Mouse (Mus musculus) layer of hippocampus, adult 2 months (tissue): ENCODE data around the gene Tmem86a. TPM values are rescaled to one million over a fixed set of nuclear protein-coding genes. Genes with fewer than 3 reads are reported as not detected.
A peak's percentile ranks its signal among the peaks of the same experiment; 100 is the strongest.

Experiments
- DNase-seq, 2 experiments: peaks; one replicate each; pipeline ENCODE4 v3.0.0; 2022; ENCODE audit warnings: low spot score in 2 of 2
- H3K27ac ChIP-seq: fragments of 200-600 bp; 2 replicates; pipeline ENCODE4 v1.8.1; 2022
- H3K4me3 ChIP-seq: fragments of 200-600 bp; 2 replicates; pipeline ENCODE4 v1.8.1; 2022; ENCODE audit warnings: mild to moderate bottlenecking
- CTCF ChIP-seq: fragments of 200-600 bp; conservative IDR thresholded peaks from 2 replicates; pipeline ENCODE4 v1.8.1; 2022; ENCODE audit warnings: antibody characterized with exemption, mild to moderate bottlenecking, moderate library complexity
- long read RNA-seq, 2 experiments: library from polyadenylated mRNA; stranded (forward); transcript quantifications; one replicate each; pipeline ENCODE4 v2.0.0; 2021; ENCODE audit warnings: borderline mapping rate in 2 of 2
- total RNA-seq, 2 experiments: library from RNA; stranded (reverse); gene quantifications; 2 replicates each; pipeline ENCODE4 v1.2.3; 2021

The Tmem86a gene
- total RNA-seq: 10 to 100 TPM in 1 of 2 experiments, 1 to 10 TPM in 1; 9.8 to 14.0 TPM
- long read RNA-seq, experiment 1, transcript Tmem86a-201 (3 exons, 1,831 nt): major isoform, 13 of 13 reads
- long read RNA-seq, experiment 1, partial matches to known transcripts: 0 of 13 reads
- long read RNA-seq, experiment 1, other reads (novel, unspliced or antisense): 0 of 13 reads
- long read RNA-seq, experiment 2, transcript Tmem86a-201 (3 exons, 1,831 nt): major isoform, 20 of 22 reads
- long read RNA-seq, experiment 2, partial matches to known transcripts: 2 of 22 reads
- long read RNA-seq, experiment 2, other reads (novel, unspliced or antisense): 0 of 22 reads

DNA sequence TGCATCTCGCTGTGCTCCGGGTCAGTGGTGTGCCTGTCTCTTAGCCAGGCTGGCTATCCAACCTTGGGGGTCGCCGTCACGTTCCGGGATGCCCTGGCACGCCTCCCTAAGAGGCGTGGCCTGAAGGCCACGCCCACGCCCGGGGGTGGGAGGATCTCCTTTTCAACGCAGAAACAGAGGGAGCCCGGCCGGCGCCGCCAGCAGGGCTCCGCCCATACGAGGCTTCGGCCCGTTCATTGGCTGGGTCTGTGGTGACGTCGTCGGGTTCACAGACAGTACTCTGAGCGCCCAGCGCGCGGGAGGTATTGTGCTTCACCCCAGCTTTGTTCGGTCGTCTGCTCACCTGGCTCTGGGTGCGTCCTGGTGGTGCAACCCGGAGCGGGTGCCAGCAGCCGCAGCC is at the start of gene Tmem86a:
Tmem86a (plus strand) TSS at position 236 of the 400 bp plus-strand sequence.
- H3K27ac ChIP-seq: peak within 1 kb of the TSS; percentile 98
- no peak for TF ChIP-seq CTCF
- H3K4me3 ChIP-seq: peak within 1 kb of the TSS; percentile 98
- DNase-seq: peak; percentile 95 to 96

DNA sequence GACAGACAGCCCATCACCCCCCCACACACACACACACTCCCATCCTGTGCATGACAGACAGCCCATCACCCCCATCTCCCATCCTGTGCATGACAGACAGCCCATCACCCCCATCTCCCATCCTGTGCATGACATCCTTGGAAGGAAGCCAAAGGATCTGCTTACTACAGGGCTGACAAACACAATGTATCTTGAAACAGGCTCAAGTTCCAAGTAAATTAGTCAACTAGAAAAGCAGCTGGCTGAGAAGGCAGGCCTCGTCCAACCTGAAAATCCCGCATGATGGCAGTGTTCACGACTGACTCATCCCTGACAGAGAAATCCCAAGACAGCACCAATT is 49.8 kb upstream of the Tmem86a start:
- peak in 1 of 2 experiments; percentile 54 for DNase-seq

DNA sequence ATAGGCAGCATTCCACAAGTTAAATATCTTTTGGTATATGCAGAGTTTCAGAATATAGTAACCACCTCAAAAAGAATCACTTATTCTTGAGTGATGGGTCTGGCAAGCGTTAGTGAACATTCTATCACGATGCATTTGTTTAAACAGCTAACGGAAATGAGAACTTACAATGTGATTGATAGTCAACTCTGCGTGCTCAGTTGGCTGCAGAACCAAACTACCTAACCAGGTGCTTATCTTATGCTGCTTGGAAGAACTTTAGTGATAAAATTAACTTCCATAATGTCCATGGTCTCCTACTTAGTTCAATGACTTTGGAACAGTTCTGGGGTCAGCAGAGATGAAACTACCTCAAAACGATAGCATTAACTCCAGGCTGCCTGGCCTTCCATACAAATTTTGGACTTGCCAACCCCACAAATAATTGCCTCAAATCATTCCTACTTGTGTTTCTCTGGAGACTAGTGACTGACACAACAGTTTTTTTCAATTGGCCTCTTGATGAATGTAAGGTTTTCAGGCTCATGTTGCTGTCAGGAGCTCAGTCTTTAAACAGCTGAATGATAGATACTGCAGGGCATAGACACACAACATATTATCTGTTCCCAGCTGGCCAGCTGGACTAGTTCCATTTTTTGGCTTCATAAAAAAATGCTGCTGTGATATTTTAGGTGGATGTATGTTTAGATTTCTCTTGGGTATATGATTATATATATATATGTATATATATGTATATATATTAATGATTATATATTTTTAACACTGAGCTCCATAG is 49.1 kb upstream of the Tmem86a start:
- TF ChIP-seq CTCF: no peak
- no peak overlapping the region for H3K4me3 ChIP-seq
- DNase-seq: no peak
- H3K27ac ChIP-seq: peak overlapping the region; percentile 32; the same call in 1 of the 2 replicates

More for the DNA sequence above, 49.8 kb upstream of the Tmem86a start:
- TF ChIP-seq CTCF: no peak
- Histone ChIP-seq H3K4me3 (no peak overlapping the region), H3K27ac (peak overlapping the region; percentile 32; the same call in 1 of the 2 replicates)

DNA sequence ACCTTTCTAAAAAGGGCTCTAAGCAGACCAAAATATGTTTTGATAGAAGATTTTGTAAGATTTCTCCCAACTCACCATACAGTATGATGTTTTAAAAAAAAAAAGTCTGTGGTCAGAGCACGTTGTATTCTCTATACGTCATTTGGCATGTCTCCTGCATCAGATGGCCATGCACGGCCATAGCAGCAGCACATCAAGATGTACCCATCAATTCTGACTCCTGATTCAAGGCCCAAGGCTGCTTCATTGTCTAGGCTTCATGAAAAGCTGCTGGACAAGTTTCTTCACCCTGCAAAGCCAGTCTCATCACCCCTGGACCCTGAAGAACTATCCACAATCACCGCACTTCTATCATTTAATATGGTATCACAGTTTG is 48.5 kb upstream of the Tmem86a start:
- Histone ChIP-seq H3K27ac (no peak overlapping the region), H3K4me3 (no peak overlapping the region)
- TF ChIP-seq CTCF: no peak
- DNase-seq: no peak

DNA sequence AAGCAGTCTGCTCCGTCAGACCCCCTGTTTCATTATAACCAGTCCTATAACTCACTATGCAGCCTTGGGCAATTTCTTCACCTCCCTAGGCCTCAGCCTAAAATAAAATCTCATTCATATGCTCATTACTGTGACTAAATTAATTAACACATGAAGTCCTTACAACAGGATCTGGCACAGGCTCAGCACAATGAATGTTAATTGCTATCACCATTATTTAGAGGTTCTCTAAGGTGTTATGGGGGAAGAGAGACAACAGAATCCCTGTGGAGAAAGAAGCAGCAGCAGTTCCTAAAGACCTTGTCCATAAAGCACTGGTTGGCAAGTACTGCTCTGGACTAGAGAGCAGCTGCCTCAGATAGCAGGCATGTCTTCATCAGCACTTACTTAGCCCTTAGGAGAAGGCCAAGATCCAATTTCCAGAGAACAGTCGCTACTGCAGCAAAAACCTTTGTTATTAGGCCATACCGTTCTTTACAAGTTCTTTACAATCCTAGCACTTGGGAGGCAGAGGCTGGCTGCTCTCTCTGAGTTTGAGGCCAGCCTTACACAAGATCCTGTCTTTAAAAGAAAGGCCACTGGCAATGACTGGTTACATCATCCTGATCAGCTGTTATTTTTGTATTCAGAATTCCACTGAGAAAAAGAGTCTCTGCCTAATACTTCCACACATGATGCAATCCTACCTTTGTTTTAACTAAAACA is 46.8 kb upstream of the Tmem86a start:
- H3K27ac ChIP-seq: no peak overlapping the region
- no peak overlapping the region for H3K4me3 ChIP-seq
- DNase-seq: no peak
- TF ChIP-seq CTCF: no peak

DNA sequence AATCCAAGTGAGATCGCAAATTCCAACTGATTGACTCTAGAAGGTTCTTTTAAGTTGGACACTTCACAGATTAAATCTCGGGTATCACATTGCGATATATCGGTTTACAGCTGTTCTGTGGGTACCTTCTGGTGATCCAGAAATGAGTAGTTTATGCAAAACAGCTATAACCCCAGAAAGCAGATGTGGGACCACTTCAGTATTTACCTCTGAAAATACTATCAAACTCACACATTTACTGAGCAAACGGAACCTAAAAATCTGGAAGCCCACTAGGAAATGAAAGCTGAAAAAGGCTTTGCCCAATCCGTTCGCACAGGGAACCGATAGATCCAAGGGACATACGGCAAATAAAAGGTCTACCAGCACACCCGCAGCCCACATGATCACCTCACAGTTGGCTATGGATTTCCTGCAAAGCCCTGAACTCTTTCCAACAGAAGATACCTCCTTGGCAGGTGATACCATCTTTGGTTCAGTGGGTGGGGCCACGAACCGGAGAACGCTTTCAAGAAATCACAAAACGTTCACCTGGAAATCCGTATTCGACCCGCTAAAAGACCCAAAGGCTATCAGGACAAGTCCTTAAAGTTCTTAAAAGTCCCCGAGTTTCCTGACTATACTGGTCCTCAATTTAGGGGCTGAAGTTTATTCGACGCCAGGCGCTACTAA is 43.2 kb upstream of the Tmem86a start:
- TF ChIP-seq CTCF: no peak
- peak overlapping the region; percentile 77 for H3K4me3 ChIP-seq
- peak overlapping the region; percentile 94 for H3K27ac ChIP-seq
- no peak for DNase-seq

DNA sequence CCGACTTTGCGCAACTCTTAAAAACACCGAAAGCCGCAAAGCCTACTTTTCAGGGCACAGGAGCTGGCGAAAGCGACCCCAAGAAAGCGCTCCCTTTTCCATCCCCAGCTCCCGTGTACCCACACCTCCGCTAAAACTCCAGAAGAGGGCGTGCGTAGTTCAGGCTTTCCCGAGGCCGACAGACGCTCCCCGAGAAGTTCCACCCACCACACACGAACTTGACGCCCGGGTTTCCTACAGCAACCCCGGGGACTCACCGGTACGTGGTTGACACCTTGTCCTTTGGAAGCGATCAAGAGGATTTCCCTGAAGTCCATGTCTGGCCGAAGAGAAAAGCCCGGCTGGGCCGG is 42.6 kb upstream of the Tmem86a start:
- H3K4me3 ChIP-seq: peak overlapping the region; percentile 77
- H3K27ac ChIP-seq: peak overlapping the region; percentile 94
- peak; percentile 73 for TF ChIP-seq CTCF
- DNase-seq: no peak

DNA sequence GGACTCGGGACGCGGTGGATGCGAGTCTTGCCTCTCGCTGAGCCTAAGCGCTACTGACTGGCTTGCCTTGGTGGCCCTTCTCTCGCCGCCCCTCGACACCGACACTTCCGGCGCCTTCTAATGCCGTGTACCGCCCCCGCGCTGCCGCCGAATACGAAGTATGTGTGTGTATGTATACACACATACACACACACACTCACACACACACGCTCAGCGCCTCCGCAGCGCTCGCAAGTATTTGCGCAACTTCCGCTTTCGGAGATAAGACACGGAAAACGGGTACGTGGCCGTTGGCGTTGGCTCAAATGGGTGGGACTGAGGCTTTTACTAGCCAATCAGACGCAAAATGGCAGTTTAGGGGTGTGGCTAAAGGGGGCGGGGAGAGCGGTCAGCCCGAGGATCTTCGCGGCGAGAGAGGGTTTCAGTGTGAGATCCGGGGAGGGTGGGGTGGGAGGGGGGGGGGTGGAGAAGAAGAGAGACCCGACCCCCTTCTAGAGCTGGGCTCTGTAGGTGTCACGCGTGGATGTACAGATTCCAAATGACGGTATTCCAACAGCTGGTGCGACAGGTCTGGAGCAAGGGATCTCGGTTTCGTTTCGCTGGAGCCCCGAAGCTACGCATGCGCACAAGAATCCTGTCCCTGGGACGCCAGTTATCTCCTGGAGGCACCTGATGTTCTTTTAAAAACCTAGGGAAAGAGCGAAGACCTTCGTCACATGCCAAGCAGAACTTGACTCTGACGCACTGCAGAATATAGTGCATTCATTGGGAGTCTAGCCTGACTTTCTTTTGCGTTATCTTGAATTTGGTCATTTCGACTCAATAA is 42.0 kb upstream of the Tmem86a start, which contains the start of gene Spty2d1:
Spty2d1 (minus strand) TSS at position 244 of the 826 bp plus-strand sequence.
- Histone ChIP-seq H3K4me3 (peak within 1 kb of the TSS; percentile 77), H3K27ac (peak within 1 kb of the TSS; percentile 94)
- peak; percentile 98 for DNase-seq
- no peak for TF ChIP-seq CTCF

DNA sequence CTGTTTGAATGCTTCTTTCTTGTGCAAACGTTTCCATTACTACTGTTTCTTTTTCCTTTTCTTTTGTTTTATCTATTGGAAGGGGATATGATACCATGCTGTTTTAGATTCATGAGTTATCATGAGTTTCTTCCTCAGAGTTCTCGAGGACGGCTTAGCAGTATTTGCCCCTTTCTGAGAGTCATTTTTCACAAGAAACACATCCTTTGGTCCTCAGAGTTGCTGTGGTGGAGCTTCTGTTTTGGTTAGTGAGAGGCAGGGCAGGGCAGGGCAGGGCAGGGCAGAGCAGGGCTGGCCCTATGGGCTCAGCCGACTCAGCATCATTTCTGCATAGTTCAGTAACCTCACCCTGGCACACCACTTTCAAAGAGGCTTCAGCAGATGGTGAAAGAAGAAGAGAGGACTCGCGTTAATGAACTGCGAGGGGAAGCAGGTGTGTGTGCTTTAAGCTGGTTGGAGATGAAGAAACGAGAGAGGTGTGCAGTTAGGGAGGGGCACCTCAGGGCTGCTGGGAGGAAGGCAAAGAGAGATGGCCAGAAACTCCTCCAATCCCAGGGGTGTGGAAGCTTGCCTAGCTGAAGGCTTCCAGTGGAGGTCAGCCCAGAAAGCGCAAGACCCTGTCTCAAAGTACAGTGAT is 37.2 kb upstream of the Tmem86a start:
- Histone ChIP-seq H3K27ac (no peak overlapping the region), H3K4me3 (no peak overlapping the region)
- no peak for DNase-seq
- no peak for TF ChIP-seq CTCF

DNA sequence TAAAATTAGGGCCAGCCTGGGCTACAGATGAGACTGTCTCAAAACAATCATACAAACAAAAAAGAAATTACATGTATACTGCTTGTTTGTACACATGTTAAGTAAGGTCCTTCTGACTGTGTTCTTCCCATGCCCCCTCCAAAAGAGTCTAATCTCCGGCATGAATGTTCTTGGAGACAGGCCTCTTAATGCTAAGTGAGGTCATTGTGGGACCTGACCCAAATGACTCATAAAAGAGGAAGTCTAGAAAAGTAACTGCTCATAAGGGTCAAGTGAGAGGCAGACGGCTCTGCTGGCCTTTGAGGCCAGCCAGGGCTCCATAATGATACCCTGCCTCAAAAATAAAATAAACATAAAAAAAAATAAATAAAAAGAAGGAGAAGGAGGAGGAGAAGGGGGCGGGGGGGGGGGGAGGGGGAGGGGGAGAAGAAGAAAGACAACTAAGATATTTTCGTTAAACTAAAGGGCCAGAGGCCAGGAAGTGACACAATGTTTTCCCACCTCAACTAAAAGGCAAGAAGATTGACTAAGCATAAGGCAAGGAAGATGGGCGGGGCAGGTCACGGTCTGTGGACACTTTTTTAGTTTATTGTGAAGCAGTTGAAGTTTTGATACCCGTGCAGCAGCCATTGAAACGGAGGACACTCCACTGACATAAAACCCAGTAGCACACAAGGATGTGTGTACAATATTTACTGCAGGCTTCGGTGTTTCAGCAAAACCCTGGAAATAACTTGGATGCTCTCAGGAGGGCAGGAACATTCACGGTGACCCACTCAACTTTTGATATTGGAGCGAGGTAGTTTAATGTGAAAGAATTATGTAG is 35.6 kb upstream of the Tmem86a start:
- no peak overlapping the region for H3K4me3 ChIP-seq
- no peak for DNase-seq
- no peak for TF ChIP-seq CTCF
- no peak overlapping the region; the same call in 1 of the 2 replicates for H3K27ac ChIP-seq
